18 mouse cellular contexts compared by ENCODE assay signal in the genomic region with DNA sequence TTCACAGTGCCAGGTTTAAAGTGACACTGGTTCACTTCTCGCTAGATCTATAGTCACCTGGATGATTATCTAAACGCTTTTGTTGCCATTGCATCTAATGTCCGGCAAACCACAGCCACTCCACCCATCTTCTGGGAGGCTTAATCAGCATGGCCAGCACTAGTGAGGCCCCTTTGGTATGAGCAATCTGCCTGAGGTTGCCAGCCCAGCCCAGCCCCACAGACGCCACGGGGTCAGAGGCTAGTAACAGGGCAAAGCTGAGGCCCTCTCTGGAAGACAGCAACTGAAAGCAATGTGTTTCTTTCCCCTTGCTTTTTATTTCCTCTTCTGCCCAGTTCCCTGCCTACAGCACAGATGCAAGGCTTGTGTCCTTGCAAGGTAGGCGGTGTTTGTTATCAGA. TPM values are rescaled to one million over a fixed set of nuclear protein-coding genes. Genes with fewer than 3 reads are reported as not detected.
DNase-seq lines count a peak whose midpoint lies in the region; ATAC-seq and TF ChIP-seq lines count a peak whose summit lies in the region.
"Had no signal": no experiment of that assay in that cellular context is flagged by ENCODE, and none has a peak within 500 bp of the region (broad histone marks: within the 10 kb centered on the region; RNA-seq: fewer than 3 reads in every experiment).

No protein-coding gene starts in this region.

- no peak for ATAC-seq in neural tube, embryonic 11.5 days (ENCODE audit: insufficient read depth, low FRiP score, low TSS enrichment)
- no peak for ATAC-seq in neural tube, embryonic 15.5 days (ENCODE audit: low FRiP score)
- peak; percentile 36 for ATAC-seq in G1E (ENCODE audit: extremely low read depth, insufficient number of reproducible peaks, low FRiP score, poor library complexity, severe bottlenecking)
- ATAC-seq in intestine, postnatal 0 days, result peak; percentile 65
- no peak for ATAC-seq in forebrain, embryonic 13.5 days
- ATAC-seq: CD4-positive, CD25-positive, alpha-beta regulatory T cell, adult 4 months; forebrain, postnatal 0 days had no signal

- H3K4me3 ChIP-seq in neural tube, embryonic 11.5 days (ENCODE audit: low read depth, low read length), result no peak overlapping the region
- H3K4me3 ChIP-seq in neural tube, embryonic 15.5 days (replicated peaks), result no peak overlapping the region
- peak overlapping the region; percentile 58; the same call in 1 of the 2 replicates for H3K4me3 ChIP-seq in G1E (ENCODE audit: low read depth, low read length)
- H3K4me3 ChIP-seq in intestine, postnatal 0 days (ENCODE audit: low read depth, low read length), result no peak overlapping the region
- no peak overlapping the region for H3K4me3 ChIP-seq in forebrain, embryonic 13.5 days
- H3K4me3 ChIP-seq: embryonic facial prominence, embryonic 12.5 days; heart, adult 2 months; heart, embryonic 12.5 days; hindbrain, embryonic 15.5 days had no signal

- H3K27ac ChIP-seq in neural tube, embryonic 11.5 days (ENCODE audit: low read depth, low read length), result no peak overlapping the region
- H3K27ac ChIP-seq in neural tube, embryonic 15.5 days (replicated peaks), result no peak overlapping the region
- peak overlapping the region; percentile 7; the same call in 1 of the 2 replicates for H3K27ac ChIP-seq in intestine, postnatal 0 days (ENCODE audit: low read depth, low read length)
- no peak overlapping the region for H3K27ac ChIP-seq in forebrain, embryonic 13.5 days
- H3K27ac ChIP-seq: embryonic facial prominence, embryonic 12.5 days; heart, adult 2 months; hindbrain, embryonic 15.5 days had no signal

- H3K27me3 ChIP-seq in neural tube, embryonic 11.5 days (ENCODE audit: control insufficient read depth, insufficient read depth, low read length), result no peaks in the 10 kb centered on the region
- no peaks in the 10 kb centered on the region for H3K27me3 ChIP-seq in neural tube, embryonic 15.5 days (replicated peaks)
- no peaks in the 10 kb centered on the region for H3K27me3 ChIP-seq in G1E (ENCODE audit: insufficient read depth, low read length)
- no peaks in the 10 kb centered on the region for H3K27me3 ChIP-seq in intestine, postnatal 0 days (replicated peaks; ENCODE audit: control insufficient read depth, insufficient read depth, low read length)
- no peaks in the 10 kb centered on the region for H3K27me3 ChIP-seq in forebrain, embryonic 13.5 days
- H3K27me3 ChIP-seq: embryonic facial prominence, embryonic 12.5 days; heart, embryonic 12.5 days; hindbrain, embryonic 15.5 days had no signal

- H3K9me3 ChIP-seq in neural tube, embryonic 11.5 days (ENCODE audit: control insufficient read depth, low read length), result no peaks in the 10 kb centered on the region
- H3K9me3 ChIP-seq in neural tube, embryonic 15.5 days (replicated peaks), result no peaks in the 10 kb centered on the region
- no peaks in the 10 kb centered on the region for H3K9me3 ChIP-seq in G1E (replicated peaks)
- H3K9me3 ChIP-seq in intestine, postnatal 0 days (ENCODE audit: control insufficient read depth), result no peaks in the 10 kb centered on the region
- H3K9me3 ChIP-seq in forebrain, embryonic 13.5 days (replicated peaks), result no peaks in the 10 kb centered on the region
- H3K9me3 ChIP-seq: embryonic facial prominence, embryonic 12.5 days; heart, embryonic 12.5 days; hindbrain, embryonic 15.5 days had no signal

- 81% methylated on average over 6 of the region's 6 CpGs for WGBS in neural tube, embryonic 11.5 days
- WGBS in neural tube, embryonic 15.5 days, result 82% methylated on average over 6 of the region's 6 CpGs
- 40% methylated on average over 6 of the region's 6 CpGs for whole genome bisulfite sequencing in intestine, postnatal 0 days
- WGBS in forebrain, embryonic 13.5 days, result 88% methylated on average over 6 of the region's 6 CpGs

- TF ChIP-seq CTCF in G1E (IDR thresholded peaks at IDR 0.05; ENCODE audit: low read depth, low read length), result no peak
- TF ChIP-seq CTCF in intestine, postnatal 0 days (IDR thresholded peaks at IDR 0.05; ENCODE audit: low read depth), result no peak

- peak; percentile 3 for DNase-seq in neural tube, embryonic 11.5 days (ENCODE audit: low spot score)
- no peak for DNase-seq in G1E (ENCODE audit: low spot score)
- no peak for DNase-seq in layer of hippocampus, adult 9-11 months
- DNase-seq: adrenal gland, postnatal 14 days; B cell, adult 2 months; cerebellum, adult 11-12 months; cerebellum, adult 9-10 months; cerebellum, postnatal 25 days; forebrain, postnatal 0 days; gastrocnemius, postnatal 14 days; heart, adult 2 months had no signal

- H3K36me3 ChIP-seq in neural tube, embryonic 11.5 days (ENCODE audit: control insufficient read depth, insufficient read depth, low read length), result no peaks in the 10 kb centered on the region
- no peaks in the 10 kb centered on the region for H3K36me3 ChIP-seq in neural tube, embryonic 15.5 days
- no peaks in the 10 kb centered on the region for H3K36me3 ChIP-seq in G1E (replicated peaks)
- H3K36me3 ChIP-seq in intestine, postnatal 0 days (ENCODE audit: control insufficient read depth, insufficient read depth), result no peaks in the 10 kb centered on the region
- H3K36me3 ChIP-seq in forebrain, embryonic 13.5 days (ENCODE audit: poor library complexity, severe bottlenecking), result no peaks in the 10 kb centered on the region
- H3K36me3 ChIP-seq: embryonic facial prominence, embryonic 12.5 days; heart, embryonic 12.5 days; hindbrain, embryonic 15.5 days had no signal

- no peak overlapping the region for H3K4me2 ChIP-seq in neural tube, embryonic 11.5 days (ENCODE audit: low read depth)
- H3K4me2 ChIP-seq in neural tube, embryonic 15.5 days, result no peak overlapping the region
- no peak overlapping the region for H3K4me2 ChIP-seq in intestine, postnatal 0 days (replicated peaks; ENCODE audit: low read depth)
- no peak overlapping the region for H3K4me2 ChIP-seq in forebrain, embryonic 13.5 days
- H3K4me2 ChIP-seq: embryonic facial prominence, embryonic 12.5 days; heart, embryonic 12.5 days; hindbrain, embryonic 15.5 days had no signal

- no peak overlapping the region for H3K9ac ChIP-seq in neural tube, embryonic 11.5 days (ENCODE audit: low read length)
- H3K9ac ChIP-seq in neural tube, embryonic 15.5 days (replicated peaks), result no peak overlapping the region
- no peak overlapping the region for H3K9ac ChIP-seq in intestine, postnatal 0 days (ENCODE audit: low read depth, low read length)
- H3K9ac ChIP-seq in forebrain, embryonic 13.5 days, result no peak overlapping the region
- H3K9ac ChIP-seq: embryonic facial prominence, embryonic 12.5 days; forebrain, postnatal 0 days; heart, embryonic 12.5 days; hindbrain, embryonic 15.5 days had no signal

- no peaks in the 10 kb centered on the region for H3K4me1 ChIP-seq in neural tube, embryonic 11.5 days (ENCODE audit: control insufficient read depth, insufficient read depth, low read length)
- H3K4me1 ChIP-seq in neural tube, embryonic 15.5 days, result peaks cover 7% of the 10 kb centered on the region; the same call in 1 of the 2 replicates
- H3K4me1 ChIP-seq in G1E (ENCODE audit: insufficient read depth, low read depth, low read length), result peaks cover 79% of the 10 kb centered on the region
- H3K4me1 ChIP-seq in intestine, postnatal 0 days (replicated peaks; ENCODE audit: control insufficient read depth, insufficient read depth, low read length), result 0 out of 2 replicates have a peak, but pooled peaks cover 6% of the 10 kb centered on the region
- H3K4me1 ChIP-seq in forebrain, embryonic 13.5 days, result no peaks in the 10 kb centered on the region

RNA-seq across cellular contexts. Expression of gene Dlg5, which starts 17.2 kb away (rescaled TPM):
- 25.4 and 26.7 TPM in 2 replicates for polyA plus RNA-seq in neural tube, embryonic 11.5 days (2014; fragmentation: Nextera tagmentation; extraction: Ambion mirVana)
- polyA plus RNA-seq in neural tube, embryonic 15.5 days (2015; fragmentation: Nextera tagmentation; extraction: Ambion mirVana), result 17.5 and 19.9 TPM in 2 replicates
- total RNA-seq in G1E (2014; fragmentation: Nextera tagmentation), result 22.7 and 25.4 TPM in 2 replicates
- 2.4 and 3.7 TPM in 2 replicates for total RNA-seq in G1E (2017)
- polyA plus RNA-seq in G1E (2012), result 13.6 and 13.9 TPM in 2 replicates
- polyA plus RNA-seq in intestine, postnatal 0 days (2015; fragmentation: Nextera tagmentation; extraction: Ambion mirVana), result 5.0 and 5.5 TPM in 2 replicates
- polyA plus RNA-seq in forebrain, embryonic 13.5 days (2015; fragmentation: Nextera tagmentation; extraction: Ambion mirVana), result 15.5 and 18.4 TPM in 2 replicates

Comparison
In these comparisons a context has a peak if more than half of its experiments do, and no peak if none do; other contexts are left out.
1. ATAC-seq: peak in G1E (single experiment) and intestine, postnatal 0 days (single experiment); none in neural tube, embryonic 11.5 days (single experiment), neural tube, embryonic 15.5 days (single experiment) and forebrain, embryonic 13.5 days (single experiment).